Mouse (Mus musculus) MEL (cell line): ENCODE results near the gene E330009J07Rik. TPM values are rescaled to one million over a fixed set of nuclear protein-coding genes. Genes with fewer than 3 reads are reported as not detected.

Source experiments
- DNase-seq: peaks from one replicate; pipeline ENCODE4 v3.0.0; 2011; ENCODE audit warnings: low read depth, low spot score
- H3K27ac ChIP-seq: 2 replicates; pipeline ENCODE4 v1.5.1; 2012; ENCODE audit warnings: low read depth, mild to moderate bottlenecking, control low read depth, low read length, moderate library complexity; ENCODE audit not compliant: control insufficient read depth
- H3K27me3 ChIP-seq, 2 experiments: fragments of 150-350 bp in 1 of 2; sonication (generic) in 1 of 2; 2 replicates each; pipeline ENCODE4 v1.6.1; 2012; ENCODE audit warnings: low read length in 2 of 2, mild to moderate bottlenecking in 2 of 2, improper control_type of control experiment in 1 of 2, moderate library complexity in 1 of 2; ENCODE audit not compliant: insufficient read depth in 2 of 2, control insufficient read depth in 1 of 2
- H3K36me3 ChIP-seq, 2 experiments: 2 replicates each; pipeline ENCODE4 v1.6.1; 2012 to 2014; ENCODE audit warnings: low read length in 2 of 2, improper control_type of control experiment in 1 of 2, inconsistent platforms in 1 of 2, mild to moderate bottlenecking in 1 of 2; ENCODE audit not compliant: insufficient read depth in 2 of 2, control insufficient read depth in 1 of 2
- H3K4me1 ChIP-seq, 2 experiments: fragments of 150-350 bp in 1 of 2; sonication (generic) in 1 of 2; 2 replicates each; pipeline ENCODE4 v1.6.1; 2012; ENCODE audit warnings: low read length in 2 of 2, improper control_type of control experiment in 1 of 2, mild to moderate bottlenecking in 1 of 2; ENCODE audit not compliant: insufficient read depth in 2 of 2, control insufficient read depth in 1 of 2
- H3K4me3 ChIP-seq, 2 experiments: fragments of 150-350 bp in 1 of 2; sonication (generic) in 1 of 2; 2 replicates each; pipeline ENCODE4 v1.5.1; 2012; ENCODE audit warnings: low read depth in 2 of 2, low read length in 2 of 2, mild to moderate bottlenecking in 2 of 2, moderate library complexity in 2 of 2, control low read depth in 1 of 2, improper control_type of control experiment in 1 of 2; ENCODE audit not compliant: control insufficient read depth in 1 of 2, insufficient read depth in 1 of 2
- H3K79me2 ChIP-seq: 2 replicates; pipeline ENCODE4 v1.6.1; 2012; ENCODE audit warnings: mild to moderate bottlenecking, low read length, moderate library complexity; ENCODE audit not compliant: control insufficient read depth, poor library complexity, insufficient read depth
- H3K9ac ChIP-seq: 2 replicates; pipeline ENCODE4 v1.6.1; 2012; ENCODE audit warnings: low read depth, mild to moderate bottlenecking, control low read depth, low read length, moderate library complexity; ENCODE audit not compliant: control insufficient read depth, poor library complexity, severe bottlenecking
- H3K9me3 ChIP-seq: fragments of 150-350 bp; sonication (generic); replicated peaks from 2 replicates; pipeline ENCODE4 v1.6.1; 2012; ENCODE audit warnings: mild to moderate bottlenecking, low read length, improper control_type of control experiment, moderate library complexity; ENCODE audit not compliant: insufficient read depth
- BHLHE40 ChIP-seq: IDR thresholded peaks from 2 replicates; pipeline ENCODE4 v1.6.1; 2012; ENCODE audit warnings: low read depth, mild to moderate bottlenecking, inconsistent platforms, low read length, improper control_type of control experiment, borderline replicate concordance
- CHD1 ChIP-seq: IDR thresholded peaks from 2 replicates; pipeline ENCODE4 v1.6.1; 2012; ENCODE audit warnings: low read depth, mild to moderate bottlenecking, inconsistent platforms, low read length, improper control_type of control experiment
- CHD2 ChIP-seq: IDR thresholded peaks from 2 replicates; pipeline ENCODE4 v1.6.1; 2011; ENCODE audit warnings: low read length, improper control_type of control experiment
- CTCF ChIP-seq, 3 experiments: IDR thresholded peaks in 2 of 3; conservative IDR thresholded peaks in 1 of 3; 2 replicates each; pipeline ENCODE4 v1.5.1; 2011 to 2012; ENCODE audit warnings: low read length in 3 of 3, low read depth in 2 of 3, mild to moderate bottlenecking in 2 of 3, improper control_type of control experiment in 1 of 3, inconsistent platforms in 1 of 3, mixed read lengths in 1 of 3, moderate library complexity in 1 of 3; ENCODE audit not compliant: control insufficient read depth in 1 of 3, insufficient read depth in 1 of 3, poor library complexity in 1 of 3, severe bottlenecking in 1 of 3
- E2F4 ChIP-seq: IDR thresholded peaks from 2 replicates; pipeline ENCODE4 v1.6.1; 2011; ENCODE audit warnings: low read depth, low read length, improper control_type of control experiment, borderline replicate concordance
- ELF1 ChIP-seq: IDR thresholded peaks from 2 replicates; pipeline ENCODE4 v1.6.1; 2014; ENCODE audit warnings: low read depth, mild to moderate bottlenecking, inconsistent platforms, low read length, improper control_type of control experiment, moderate library complexity
- EP300 ChIP-seq, 2 experiments: IDR thresholded peaks; 2 replicates each; pipeline ENCODE4 v1.6.1; 2011; ENCODE audit warnings: improper control_type of control experiment in 2 of 2, low read length in 2 of 2, low read depth in 1 of 2, mild to moderate bottlenecking in 1 of 2
- ETS1 ChIP-seq: IDR thresholded peaks from 2 replicates; pipeline ENCODE4 v1.6.1; 2012; ENCODE audit warnings: low read depth, mild to moderate bottlenecking, inconsistent platforms, low read length, improper control_type of control experiment, moderate library complexity
- GATA1 ChIP-seq: IDR thresholded peaks from 2 replicates; pipeline ENCODE4 v1.6.1; 2011; ENCODE audit warnings: low read depth, low read length, improper control_type of control experiment
- JUND ChIP-seq: IDR thresholded peaks from 2 replicates; pipeline ENCODE4 v1.6.1; 2011; ENCODE audit warnings: low read depth, mild to moderate bottlenecking, improper control_type of control experiment, low read length
- MXI1 ChIP-seq: IDR thresholded peaks from 2 replicates; pipeline ENCODE4 v1.6.1; 2011; ENCODE audit warnings: mild to moderate bottlenecking, low read depth, low read length, improper control_type of control experiment
- MYB ChIP-seq: IDR thresholded peaks from 2 replicates; pipeline ENCODE4 v1.6.1; 2011; ENCODE audit warnings: mild to moderate bottlenecking, low read depth, low read length, improper control_type of control experiment
- MYC ChIP-seq: IDR thresholded peaks from 2 replicates; pipeline ENCODE4 v1.6.1; 2011; ENCODE audit warnings: low read depth, mild to moderate bottlenecking, low read length, improper control_type of control experiment, moderate library complexity
- POLR2AphosphoS5 ChIP-seq: IDR thresholded peaks from 2 replicates; pipeline ENCODE4 v1.6.1; 2012; ENCODE audit warnings: low read depth, borderline replicate concordance, mild to moderate bottlenecking, inconsistent platforms, low read length, moderate library complexity, mixed read lengths
- RAD21 ChIP-seq: IDR thresholded peaks from 2 replicates; pipeline ENCODE4 v1.6.1; 2011; ENCODE audit warnings: mild to moderate bottlenecking, low read depth, low read length, improper control_type of control experiment
- RCOR1 ChIP-seq: IDR thresholded peaks from 2 replicates; pipeline ENCODE4 v1.6.1; 2012; ENCODE audit warnings: low read depth, mild to moderate bottlenecking, inconsistent platforms, low read length, improper control_type of control experiment
- SMC3 ChIP-seq: IDR thresholded peaks from 2 replicates; pipeline ENCODE4 v1.6.1; 2011; ENCODE audit warnings: low read depth, low read length, improper control_type of control experiment
- TAL1 ChIP-seq: IDR thresholded peaks from 2 replicates; pipeline ENCODE4 v1.6.1; 2012; ENCODE audit warnings: mild to moderate bottlenecking, inconsistent platforms, low read length, moderate library complexity, mixed read lengths
- TBP ChIP-seq: IDR thresholded peaks from 2 replicates; pipeline ENCODE4 v1.8.0; 2011; ENCODE audit warnings: low read depth, low read length, improper control_type of control experiment
- UBTF ChIP-seq: IDR thresholded peaks from 2 replicates; pipeline ENCODE4 v1.6.1; 2012; ENCODE audit warnings: low read depth, mild to moderate bottlenecking, inconsistent platforms, low read length, improper control_type of control experiment, moderate library complexity, borderline replicate concordance; ENCODE audit not compliant: insufficient read depth
- USF1 ChIP-seq: IDR thresholded peaks from 2 replicates; pipeline ENCODE4 v1.6.1; 2014; ENCODE audit warnings: low read depth, mild to moderate bottlenecking, inconsistent platforms, low read length, improper control_type of control experiment, moderate library complexity
- ZKSCAN1 ChIP-seq: IDR thresholded peaks from 2 replicates; pipeline ENCODE4 v1.6.1; 2012; ENCODE audit warnings: low read depth, mild to moderate bottlenecking, inconsistent platforms, low read length, improper control_type of control experiment, moderate library complexity
- ZNF384 ChIP-seq: IDR thresholded peaks from 2 replicates; pipeline ENCODE4 v1.6.1; 2012; ENCODE audit warnings: low read depth, mild to moderate bottlenecking, inconsistent platforms, low read length, improper control_type of control experiment
- polyA plus RNA-seq, 2 experiments: library from polyadenylated mRNA; stranded (reverse) in 1 of 2; unstranded in 1 of 2; fragments of >175 nt in 1 of 2; fragments of >200 nt in 1 of 2; gene quantifications; 2 replicates each; pipeline versions ENCODE4 v1.2.1 to v1.2.4; 2012; ENCODE audit warnings: low replicate concordance in 2 of 2, low read depth in 1 of 2; ENCODE audit not compliant: insufficient read length in 2 of 2, insufficient read depth in 1 of 2, missing spikeins in 1 of 2
- total RNA-seq: library from RNA; depleted of rRNA; stranded (reverse); fragments of 300-350 nt; gene quantifications from 2 replicates; pipeline ENCODE4 v1.2.3, GENCODE M21; 2012

The E330009J07Rik gene
- total and polyA plus RNA-seq, 3 experiments = 5.9 to 6.4 TPM; not detected in 1

- no peaks in the 10 kb centered on the region for H3K79me2 ChIP-seq
- no peak for DNase-seq
- TF ChIP-seq USF1 (no peak), ZKSCAN1 (no peak), RAD21 (no peak), RCOR1 (no peak), ZNF384 (no peak), MYC (no peak), MYB (no peak), GATA1 (no peak), TBP (no peak), ETS1 (no peak)
- H3K27me3 ChIP-seq = peaks cover 8 to 23% of the 10 kb centered on the region in 2 experiments
- no peak overlapping the region for H3K9ac ChIP-seq
- no peaks in the 10 kb centered on the region for H3K36me3 ChIP-seq
- no peaks in the 10 kb centered on the region for H3K4me1 ChIP-seq
- no peak overlapping the region for H3K27ac ChIP-seq
- no peaks in the 10 kb centered on the region for H3K9me3 ChIP-seq
- H3K4me3 ChIP-seq = no peak overlapping the region
These were observed 7.5 kb upstream of the E330009J07Rik start for GRCm38 (mm10) chr6:40443281-40443928.

- Histone ChIP-seq H3K4me3 (no peak overlapping the region), H3K4me1 (no peaks in the 10 kb centered on the region), H3K9me3 (no peaks in the 10 kb centered on the region), H3K36me3 (no peaks in the 10 kb centered on the region), H3K9ac (no peak overlapping the region), H3K79me2 (no peaks in the 10 kb centered on the region), H3K27ac (no peak overlapping the region), H3K27me3 (peaks cover 8 to 23% of the 10 kb centered on the region in 2 experiments)
- TF ChIP-seq CTCF (IDR thresholded peaks at IDR 0.05 in 2 of 3, conservative IDR thresholded peaks at IDR 0.05 in 1 of 3; ENCODE audit: control insufficient read depth in 1 of 3, insufficient read depth in 1 of 3, low read depth in 2 of 3, low read length in 3 of 3, poor library complexity in 1 of 3, severe bottlenecking in 1 of 3) (peak in 2 of 3 experiments; percentile 34 to 37; a peak in 4 of 6 replicates), RAD21 (peak; percentile 11), EP300 (IDR thresholded peaks at IDR 0.05; ENCODE audit: low read depth in 1 of 2, low read length in 2 of 2) (no peak), SMC3 (peak; percentile 22; the same call in 1 of the 2 replicates)
- peak; percentile 32 for DNase-seq
These were observed 5.8 kb upstream of the E330009J07Rik start for GRCm38 (mm10) chr6:40441755-40442154.

- Histone ChIP-seq H3K4me3 (no peak overlapping the region), H3K27ac (no peak overlapping the region), H3K4me1 (no peaks in the 10 kb centered on the region), H3K79me2 (no peaks in the 10 kb centered on the region), H3K36me3 (peaks cover 0 to 4% of the 10 kb centered on the region in 2 experiments; a peak in 1 of 4 replicates), H3K9ac (no peak overlapping the region), H3K27me3 (peaks cover 8 to 19% of the 10 kb centered on the region in 2 experiments), H3K9me3 (no peaks in the 10 kb centered on the region)
- no peak for TF ChIP-seq ZKSCAN1
- no peak for TF ChIP-seq SMC3
- TF ChIP-seq E2F4 = no peak
- no peak for TF ChIP-seq MXI1
- no peak for TF ChIP-seq ELF1
- TF ChIP-seq UBTF = no peak
- no peak for TF ChIP-seq USF1
- no peak for TF ChIP-seq CHD2
- TF ChIP-seq JUND = no peak
- no peak for TF ChIP-seq CTCF (IDR thresholded peaks at IDR 0.05 in 2 of 3, conservative IDR thresholded peaks at IDR 0.05 in 1 of 3; ENCODE audit: control insufficient read depth in 1 of 3, insufficient read depth in 1 of 3, low read depth in 2 of 3, low read length in 3 of 3, poor library complexity in 1 of 3, severe bottlenecking in 1 of 3)
- TF ChIP-seq BHLHE40 = no peak
- no peak for TF ChIP-seq POLR2AphosphoS5
- no peak for TF ChIP-seq CHD1
- no peak for TF ChIP-seq TAL1
- no peak for DNase-seq
These were observed 5.3 kb upstream of the E330009J07Rik start for GRCm38 (mm10) chr6:40441276-40441675.
